8 mouse cellular contexts compared by ENCODE assay signal in the genomic region with DNA sequence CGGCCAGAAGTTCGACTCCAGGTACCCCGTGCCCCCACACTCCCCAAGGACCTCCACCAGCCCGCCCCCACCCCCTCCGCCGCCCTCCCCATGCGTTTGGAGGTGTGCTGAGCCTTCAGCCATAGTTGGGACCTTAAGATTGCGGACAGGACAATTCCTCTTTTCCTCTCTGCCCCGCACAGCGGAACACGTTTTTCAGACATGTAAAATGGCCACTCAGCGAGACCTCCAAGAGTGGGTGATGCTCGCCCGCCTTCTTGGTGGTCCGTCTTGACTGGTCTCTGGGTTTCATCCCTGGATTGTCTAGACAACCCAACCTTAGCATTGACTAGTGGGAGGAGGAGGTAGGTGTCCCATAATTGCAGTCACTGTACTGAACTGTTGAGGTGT. TPM values are rescaled to one million over a fixed set of nuclear protein-coding genes. Genes with fewer than 3 reads are reported as not detected.
DNase-seq lines count a peak whose midpoint lies in the region; ATAC-seq and TF ChIP-seq lines count a peak whose summit lies in the region.

No protein-coding gene starts in this region.

- peaks cover 24% of the 10 kb centered on the region; the same call in 1 of the 2 replicates for H3K36me3 ChIP-seq in lung, embryonic 14.5 days (ENCODE audit: insufficient read depth)
- H3K36me3 ChIP-seq in embryonic facial prominence, embryonic 13.5 days, result peaks cover 20% of the 10 kb centered on the region
- H3K36me3 ChIP-seq in hindbrain, postnatal 0 days (ENCODE audit: insufficient read depth, low read length), result no peaks in the 10 kb centered on the region
- H3K36me3 ChIP-seq in midbrain, embryonic 12.5 days, result no peaks in the 10 kb centered on the region

- no peaks in the 10 kb centered on the region for H3K4me1 ChIP-seq in lung, embryonic 14.5 days (ENCODE audit: insufficient read depth)
- H3K4me1 ChIP-seq in embryonic facial prominence, embryonic 13.5 days, result peaks cover 19% of the 10 kb centered on the region
- no peaks in the 10 kb centered on the region for H3K4me1 ChIP-seq in hindbrain, postnatal 0 days (ENCODE audit: insufficient read depth, low read length)
- no peaks in the 10 kb centered on the region for H3K4me1 ChIP-seq in midbrain, embryonic 12.5 days

- DNase-seq in lung, embryonic 14.5 days, result peak; percentile 72
- no peak for DNase-seq in lung, postnatal 36 days
- DNase-seq in hindbrain, postnatal 0 days (ENCODE audit: low spot score), result no peak
- no peak for DNase-seq in left cerebral cortex, postnatal 4 days
- no peak for DNase-seq in spleen, postnatal 4 days (ENCODE audit: low spot score in 2 of 2)
- no peak for DNase-seq in layer of hippocampus, adult 11-12 months (ENCODE audit: low spot score)

- TF ChIP-seq CTCF in lung, embryonic 14.5 days (IDR thresholded peaks at IDR 0.05; ENCODE audit: low read depth), result no peak
- no peak for TF ChIP-seq CTCF in hindbrain, postnatal 0 days (IDR thresholded peaks at IDR 0.05; ENCODE audit: low read depth)

- intact Hi-C loops in left cerebral cortex, postnatal 4 days (cut with DNase I), result no loop called here

- no peak for ATAC-seq in lung, embryonic 14.5 days (ENCODE audit: insufficient read depth)
- peak; percentile 49 for ATAC-seq in embryonic facial prominence, embryonic 13.5 days (ENCODE audit: insufficient number of reproducible peaks, insufficient read depth, low FRiP score, low TSS enrichment, low read depth)
- no peak; the same call in none of the 2 replicates for ATAC-seq in hindbrain, postnatal 0 days
- no peak; the same call in 1 of the 2 replicates for ATAC-seq in midbrain, embryonic 12.5 days (ENCODE audit: low FRiP score, low read depth)

- peak overlapping the region; percentile 85 for H3K9ac ChIP-seq in lung, embryonic 14.5 days
- peak overlapping the region; percentile 92 for H3K9ac ChIP-seq in embryonic facial prominence, embryonic 13.5 days
- peak overlapping the region; percentile 54 for H3K9ac ChIP-seq in hindbrain, postnatal 0 days (replicated peaks; ENCODE audit: low read length)
- H3K9ac ChIP-seq in midbrain, embryonic 12.5 days (replicated peaks), result peak overlapping the region; percentile 61

- H3K27me3 ChIP-seq in lung, embryonic 14.5 days (ENCODE audit: insufficient read depth, low read length), result no peaks in the 10 kb centered on the region
- no peaks in the 10 kb centered on the region for H3K27me3 ChIP-seq in embryonic facial prominence, embryonic 13.5 days
- H3K27me3 ChIP-seq in hindbrain, postnatal 0 days (ENCODE audit: insufficient read depth, low read length), result no peaks in the 10 kb centered on the region
- H3K27me3 ChIP-seq in midbrain, embryonic 12.5 days, result peaks cover 4% of the 10 kb centered on the region; the same call in 1 of the 2 replicates

- under 1% methylated on average over 14 of the region's 15 CpGs for WGBS in lung, embryonic 14.5 days
- WGBS in embryonic facial prominence, embryonic 13.5 days, result under 1% methylated on average over 15 of the region's 15 CpGs
- WGBS in hindbrain, postnatal 0 days, result 2% methylated on average over 11 of the region's 15 CpGs
- WGBS in midbrain, embryonic 12.5 days, result 3% methylated on average over 15 of the region's 15 CpGs

- peak overlapping the region; percentile 76 for H3K4me2 ChIP-seq in lung, embryonic 14.5 days
- H3K4me2 ChIP-seq in embryonic facial prominence, embryonic 13.5 days, result peak overlapping the region; percentile 66
- peak overlapping the region; percentile 78 for H3K4me2 ChIP-seq in hindbrain, postnatal 0 days (ENCODE audit: low read depth, low read length)
- H3K4me2 ChIP-seq in midbrain, embryonic 12.5 days (replicated peaks), result peak overlapping the region; percentile 83

- peak overlapping the region; percentile 72 for H3K4me3 ChIP-seq in lung, embryonic 14.5 days (ENCODE audit: low read depth, low read length)
- H3K4me3 ChIP-seq in embryonic facial prominence, embryonic 13.5 days, result peak overlapping the region; percentile 78
- H3K4me3 ChIP-seq in hindbrain, postnatal 0 days (ENCODE audit: low read length), result peak overlapping the region; percentile 67
- peak overlapping the region; percentile 61 for H3K4me3 ChIP-seq in midbrain, embryonic 12.5 days

- no peaks in the 10 kb centered on the region for H3K9me3 ChIP-seq in lung, embryonic 14.5 days (ENCODE audit: low read depth, low read length)
- no peaks in the 10 kb centered on the region for H3K9me3 ChIP-seq in embryonic facial prominence, embryonic 13.5 days
- no peaks in the 10 kb centered on the region for H3K9me3 ChIP-seq in hindbrain, postnatal 0 days (ENCODE audit: low read length)
- no peaks in the 10 kb centered on the region for H3K9me3 ChIP-seq in midbrain, embryonic 12.5 days

- H3K27ac ChIP-seq in lung, embryonic 14.5 days (ENCODE audit: low read depth), result peak overlapping the region; percentile 91
- H3K27ac ChIP-seq in embryonic facial prominence, embryonic 13.5 days, result peak overlapping the region; percentile 85
- H3K27ac ChIP-seq in hindbrain, postnatal 0 days, result peak overlapping the region; percentile 65; the same call in 1 of the 2 replicates
- peak overlapping the region; percentile 35; the same call in 1 of the 2 replicates for H3K27ac ChIP-seq in midbrain, embryonic 12.5 days (replicated peaks)

RNA-seq across cellular contexts. Expression of gene Fkbp9, which starts 0.5 kb away (rescaled TPM):
- 178 and 186 TPM in 2 replicates for polyA plus RNA-seq in lung, embryonic 14.5 days (2014; fragmentation: Nextera tagmentation; extraction: Ambion mirVana)
- 171 and 199 TPM in 2 replicates for polyA plus RNA-seq in embryonic facial prominence, embryonic 13.5 days (2015; fragmentation: Nextera tagmentation; extraction: Ambion mirVana)
- total RNA-seq in hindbrain, postnatal 0 days (2014; rRNA removed), result 47.4 and 54.8 TPM in 2 replicates
- polyA plus RNA-seq in hindbrain, postnatal 0 days (2015; fragmentation: Nextera tagmentation; extraction: Ambion mirVana), result 44.7 and 45.9 TPM in 2 replicates
- polyA plus RNA-seq in midbrain, embryonic 12.5 days (2016; fragmentation: Nextera tagmentation; extraction: Ambion mirVana), result 47.4 and 64.0 TPM in 2 replicates
- total RNA-seq in left cerebral cortex, postnatal 4 days (2021), result 10 to 100 TPM; 33.7 to 34.0 TPM

RNA-seq across cellular contexts. Expression of gene Kbtbd2, which starts 34.8 kb away (rescaled TPM):
- polyA plus RNA-seq in lung, embryonic 14.5 days (2014; fragmentation: Nextera tagmentation; extraction: Ambion mirVana), result 33.5 and 33.9 TPM in 2 replicates
- 30.5 and 33.7 TPM in 2 replicates for polyA plus RNA-seq in embryonic facial prominence, embryonic 13.5 days (2015; fragmentation: Nextera tagmentation; extraction: Ambion mirVana)
- 36.0 and 46.2 TPM in 2 replicates for total RNA-seq in hindbrain, postnatal 0 days (2014; rRNA removed)
- 18.2 and 19.7 TPM in 2 replicates for polyA plus RNA-seq in hindbrain, postnatal 0 days (2015; fragmentation: Nextera tagmentation; extraction: Ambion mirVana)
- polyA plus RNA-seq in midbrain, embryonic 12.5 days (2016; fragmentation: Nextera tagmentation; extraction: Ambion mirVana), result 44.4 and 46.8 TPM in 2 replicates
- total RNA-seq in left cerebral cortex, postnatal 4 days (2021), result 10 to 100 TPM; 46.5 to 51.0 TPM

Comparison
In these comparisons a context has a peak if more than half of its experiments do, and no peak if none do; other contexts are left out.
1. H3K27ac ChIP-seq: peak in every context shown above with its lines; median percentile 91 in lung, embryonic 14.5 days; 85 in embryonic facial prominence, embryonic 13.5 days; 65 in hindbrain, postnatal 0 days; 35 in midbrain, embryonic 12.5 days.